Comparison of ENCODE assay signal across 31 mouse cellular contexts in genomic region chr15:77117209-77117608, GRCm38 (mm10).
DNase-seq lines count a peak whose midpoint lies in the region; ATAC-seq and TF ChIP-seq lines count a peak whose summit lies in the region.
"Had no signal": no experiment of that assay in that cellular context is flagged by ENCODE, and none has a peak within 500 bp of the region (broad histone marks: within the 10 kb centered on the region; RNA-seq: fewer than 3 reads in every experiment).

No protein-coding gene starts in this region.

- ATAC-seq in heart, embryonic 12.5 days (ENCODE audit: insufficient number of reproducible peaks, low FRiP score), result no peak
- no peak for ATAC-seq in heart, postnatal 0 days (ENCODE audit: insufficient read depth, low read depth)
- ATAC-seq: forebrain, embryonic 15.5 days; inflammation-experienced regulatory T-cells, adult 6 months; lung, postnatal 0 days had no signal

- DNase-seq in heart, postnatal 10 days, result no peak
- DNase-seq in heart, postnatal 0 days (ENCODE audit: low spot score), result peak; percentile 51
- DNase-seq in heart, postnatal 4 days, result no peak
- DNase-seq in embryo, embryonic 10.5 days (ENCODE audit: low spot score), result peak; percentile 46
- peak; percentile 27 for DNase-seq in embryo, embryonic 9.5 days (ENCODE audit: extremely low spot score)
- DNase-seq in spleen, adult 18-20 months, result no peak
- DNase-seq: adrenal gland, postnatal 36 days; B cell, adult 2 months; cerebellum, adult 18-20 months; cerebellum, postnatal 10 days; gastrocnemius, adult 2 months; gastrocnemius, postnatal 36 days; kidney, adult 11 months; kidney, postnatal 25 days; liver, embryonic 13.5 days; lung, adult 18-20 months; lung, postnatal 4 days; midbrain, embryonic 14.5 days; right cerebral cortex, postnatal 4 days; thymus, postnatal 4 days had no signal

- no peak for TF ChIP-seq EP300 in heart, postnatal 0 days (IDR thresholded peaks at IDR 0.05; ENCODE audit: low read depth)

- H3K4me3 ChIP-seq in heart, embryonic 12.5 days, result no peak overlapping the region
- H3K4me3 ChIP-seq in heart, postnatal 0 days (ENCODE audit: low read depth, low read length), result no peak overlapping the region
- H3K4me3 ChIP-seq: embryonic facial prominence, embryonic 12.5 days; forebrain, embryonic 15.5 days; gastrocnemius, adult 2 months; hindbrain, embryonic 10.5 days; hindbrain, embryonic 15.5 days; limb, embryonic 10.5 days; limb, embryonic 15.5 days; liver, embryonic 13.5 days; megakaryocyte, embryonic 14.5 days; neural tube, embryonic 12.5 days had no signal

- H3K36me3 ChIP-seq in heart, embryonic 12.5 days, result peaks cover 50% of the 10 kb centered on the region
- peaks cover 46% of the 10 kb centered on the region for H3K36me3 ChIP-seq in heart, postnatal 0 days (replicated peaks; ENCODE audit: control insufficient read depth, insufficient read depth, low read length)
- H3K36me3 ChIP-seq: liver, embryonic 13.5 days had no signal

- no peak for TF ChIP-seq CTCF in heart, postnatal 0 days (IDR thresholded peaks at IDR 0.05; ENCODE audit: low read depth)

- no peaks in the 10 kb centered on the region for H3K9me3 ChIP-seq in heart, embryonic 12.5 days (replicated peaks)
- no peaks in the 10 kb centered on the region for H3K9me3 ChIP-seq in heart, postnatal 0 days (replicated peaks; ENCODE audit: control insufficient read depth, low read length)
- H3K9me3 ChIP-seq: embryonic facial prominence, embryonic 12.5 days; forebrain, embryonic 15.5 days; hindbrain, embryonic 10.5 days; hindbrain, embryonic 15.5 days; limb, embryonic 10.5 days; limb, embryonic 15.5 days; liver, embryonic 13.5 days; megakaryocyte, embryonic 14.5 days; neural tube, embryonic 12.5 days had no signal

- no peak overlapping the region for H3K4me2 ChIP-seq in heart, embryonic 12.5 days
- H3K4me2 ChIP-seq in heart, postnatal 0 days (ENCODE audit: low read depth, low read length), result peak overlapping the region; percentile 21; the same call in 1 of the 2 replicates
- H3K4me2 ChIP-seq: embryonic facial prominence, embryonic 12.5 days; forebrain, embryonic 15.5 days; hindbrain, embryonic 15.5 days; limb, embryonic 15.5 days; liver, embryonic 13.5 days; neural tube, embryonic 12.5 days had no signal

- H3K27ac ChIP-seq in heart, embryonic 12.5 days (ENCODE audit: poor library complexity, severe bottlenecking), result peak overlapping the region; percentile 32; the same call in 1 of the 2 replicates
- H3K27ac ChIP-seq in heart, postnatal 0 days (ENCODE audit: low read depth), result peak overlapping the region; percentile 46; the same call in 1 of the 2 replicates
- H3K27ac ChIP-seq: embryonic facial prominence, embryonic 12.5 days; forebrain, embryonic 15.5 days; gastrocnemius, adult 2 months; hindbrain, embryonic 10.5 days; hindbrain, embryonic 15.5 days; limb, embryonic 10.5 days; limb, embryonic 15.5 days; liver, embryonic 13.5 days; neural tube, embryonic 12.5 days had no signal

- no peak overlapping the region for H3K9ac ChIP-seq in heart, embryonic 12.5 days
- no peak overlapping the region for H3K9ac ChIP-seq in heart, postnatal 0 days (replicated peaks; ENCODE audit: low read depth, low read length)
- H3K9ac ChIP-seq: embryonic facial prominence, embryonic 12.5 days; forebrain, embryonic 15.5 days; hindbrain, embryonic 15.5 days; limb, embryonic 15.5 days; liver, embryonic 13.5 days; neural tube, embryonic 12.5 days had no signal

- H3K27me3 ChIP-seq in heart, embryonic 12.5 days (replicated peaks), result no peaks in the 10 kb centered on the region
- no peaks in the 10 kb centered on the region for H3K27me3 ChIP-seq in heart, postnatal 0 days (ENCODE audit: control insufficient read depth, insufficient read depth, low read length)
- H3K27me3 ChIP-seq: embryonic facial prominence, embryonic 12.5 days; forebrain, embryonic 15.5 days; hindbrain, embryonic 15.5 days; limb, embryonic 15.5 days; liver, embryonic 13.5 days; neural tube, embryonic 12.5 days had no signal

- H3K4me1 ChIP-seq in heart, embryonic 12.5 days (replicated peaks), result peaks cover 60% of the 10 kb centered on the region
- peaks cover 11% of the 10 kb centered on the region; the same call in 1 of the 2 replicates for H3K4me1 ChIP-seq in heart, postnatal 0 days (ENCODE audit: control insufficient read depth, insufficient read depth)
- H3K4me1 ChIP-seq: embryonic facial prominence, embryonic 12.5 days; limb, embryonic 10.5 days; limb, embryonic 15.5 days; megakaryocyte, embryonic 14.5 days had no signal

- WGBS in heart, embryonic 12.5 days, result 19% methylated on average over 3 of the region's 3 CpGs
- 20% methylated on average over 3 of the region's 3 CpGs for whole genome bisulfite sequencing in heart, postnatal 0 days

- intact Hi-C loops in heart, postnatal 10 days (cut with DNase I), result no loop called here

Comparison
In these comparisons a context has a peak if more than half of its experiments do, and no peak if none do; other contexts are left out.
1. DNase-seq: peak in heart, postnatal 0 days (single experiment), embryo, embryonic 10.5 days (single experiment) and embryo, embryonic 9.5 days (single experiment); none in heart, postnatal 10 days (0 of 2), heart, postnatal 4 days (single experiment) and spleen, adult 18-20 months (0 of 2).